Mouse (Mus musculus): ENCODE measurements around the gene Atpaf1.

DNA sequence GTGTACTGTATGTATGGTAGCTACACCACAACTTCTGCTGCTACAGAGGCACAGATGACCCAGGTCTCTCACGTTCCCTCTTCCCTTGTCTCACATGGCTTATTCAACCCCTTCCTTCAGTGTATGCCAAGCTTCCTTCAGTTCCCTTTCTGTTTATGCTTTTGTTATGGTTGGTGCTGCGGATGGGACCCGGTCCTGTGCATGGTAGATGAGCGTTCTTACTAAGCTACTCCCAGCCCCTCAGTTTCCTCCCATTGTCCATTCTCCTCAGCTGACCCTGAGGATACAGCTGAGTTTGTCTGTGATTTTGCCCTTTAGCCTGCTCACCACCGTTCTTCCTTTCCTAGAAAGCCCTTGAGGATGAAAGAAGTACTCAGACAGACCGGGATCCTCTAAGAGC is 67.0 kb downstream of the Atpaf1 start:
- TF ChIP-seq CTCF (IDR thresholded peaks at IDR 0.05; ENCODE audit: low read depth) (no peak), EP300 (IDR thresholded peaks at IDR 0.05; ENCODE audit: low read depth) (no peak)
